Mouse (Mus musculus) CH12.LX (cell line): Measurements from ENCODE around the gene Junb.

Experiments
- ETS1 ChIP-seq: conservative IDR thresholded peaks from 2 replicates; pipeline ENCODE4 v1.6.1; 2012; ENCODE audit warnings: low read depth, mild to moderate bottlenecking, inconsistent platforms, low read length, improper control_type of control experiment, moderate library complexity
- POLR2A ChIP-seq: IDR thresholded peaks from 2 replicates; pipeline ENCODE4 v1.6.1; 2011; ENCODE audit warnings: low read depth, mild to moderate bottlenecking, improper control_type of control experiment, low read length
- ZMIZ1 ChIP-seq: IDR thresholded peaks from 2 replicates; pipeline ENCODE4 v1.6.1; 2012; ENCODE audit warnings: low read depth, mild to moderate bottlenecking, inconsistent platforms, low read length, improper control_type of control experiment

GRCm38 (mm10) chr8:84943699-84944098, 34.8 kb downstream of the Junb start:
- TF ChIP-seq POLR2A (no peak), ETS1 (no peak), ZMIZ1 (no peak)
